Mouse (Mus musculus): Measurements from ENCODE around the gene Rho. TPM values are rescaled to one million over a fixed set of nuclear protein-coding genes. Genes with fewer than 3 reads are reported as not detected.

Rho gene
- polyA plus RNA-seq, 1 experiment from 2014 or later = not detected

DNA sequence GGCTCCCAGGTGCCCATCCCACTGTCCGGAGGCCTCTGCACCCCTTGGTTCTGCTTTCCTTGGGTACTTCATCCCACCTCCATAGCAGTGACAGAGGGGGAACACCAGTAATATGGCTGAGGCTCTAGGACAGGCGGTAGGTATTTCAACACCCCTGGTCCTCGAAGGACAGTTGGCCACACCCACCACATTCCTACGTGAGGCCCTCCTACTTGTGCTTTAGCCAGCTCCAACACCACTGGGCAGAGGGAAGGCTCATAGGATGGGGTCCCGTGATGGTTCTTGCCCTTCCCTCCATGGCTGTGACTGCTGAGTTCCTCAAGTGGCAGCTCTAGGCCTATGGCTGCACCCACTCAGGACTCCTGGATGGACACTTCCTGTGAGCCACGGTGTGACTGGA, 6.7 kb upstream of the Rho start:
- DNase-seq (ENCODE audit: low spot score, missing footprints) = no peak
- whole genome bisulfite sequencing = 53% methylated on average over 6 of the region's 6 CpGs
- Histone ChIP-seq H3K36me3 (ENCODE audit: control insufficient read depth, insufficient read depth, low read length) (no peaks in the 10 kb centered on the region), H3K4me2 (no peak overlapping the region), H3K4me1 (ENCODE audit: control insufficient read depth, insufficient read depth, low read length) (no peaks in the 10 kb centered on the region), H3K27me3 (ENCODE audit: control insufficient read depth, insufficient read depth, low read length) (no peaks in the 10 kb centered on the region), H3K27ac (ENCODE audit: low read depth, low read length) (no peak overlapping the region), H3K9ac (ENCODE audit: low read length) (no peak overlapping the region), H3K9me3 (ENCODE audit: control insufficient read depth, low read length) (no peaks in the 10 kb centered on the region), H3K4me3 (ENCODE audit: low read depth, low read length) (no peak overlapping the region)
- ATAC-seq (ENCODE audit: low FRiP score) = no peak

DNA sequence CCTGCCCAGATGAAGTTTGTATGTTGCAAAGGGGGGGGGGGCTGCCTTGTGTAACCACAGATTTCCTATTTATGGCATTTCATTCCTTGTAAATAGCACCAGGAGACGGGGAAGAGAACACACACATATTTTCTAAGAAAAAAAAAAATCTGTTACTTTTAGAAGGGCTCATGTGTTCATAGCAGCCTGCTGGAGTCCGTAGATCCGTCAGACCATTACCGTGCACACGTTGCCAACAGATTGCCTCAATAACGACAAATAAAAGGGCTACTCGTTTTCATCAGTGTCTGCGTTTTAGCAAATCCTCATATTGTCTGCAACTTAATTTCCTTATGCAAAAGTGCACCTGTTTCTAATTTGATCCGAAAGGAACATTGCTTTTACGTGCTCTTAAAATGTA, 5.1 kb upstream of the Rho start:
- H3K4me1 ChIP-seq (ENCODE audit: control insufficient read depth, insufficient read depth, low read length) = no peaks in the 10 kb centered on the region

DNA sequence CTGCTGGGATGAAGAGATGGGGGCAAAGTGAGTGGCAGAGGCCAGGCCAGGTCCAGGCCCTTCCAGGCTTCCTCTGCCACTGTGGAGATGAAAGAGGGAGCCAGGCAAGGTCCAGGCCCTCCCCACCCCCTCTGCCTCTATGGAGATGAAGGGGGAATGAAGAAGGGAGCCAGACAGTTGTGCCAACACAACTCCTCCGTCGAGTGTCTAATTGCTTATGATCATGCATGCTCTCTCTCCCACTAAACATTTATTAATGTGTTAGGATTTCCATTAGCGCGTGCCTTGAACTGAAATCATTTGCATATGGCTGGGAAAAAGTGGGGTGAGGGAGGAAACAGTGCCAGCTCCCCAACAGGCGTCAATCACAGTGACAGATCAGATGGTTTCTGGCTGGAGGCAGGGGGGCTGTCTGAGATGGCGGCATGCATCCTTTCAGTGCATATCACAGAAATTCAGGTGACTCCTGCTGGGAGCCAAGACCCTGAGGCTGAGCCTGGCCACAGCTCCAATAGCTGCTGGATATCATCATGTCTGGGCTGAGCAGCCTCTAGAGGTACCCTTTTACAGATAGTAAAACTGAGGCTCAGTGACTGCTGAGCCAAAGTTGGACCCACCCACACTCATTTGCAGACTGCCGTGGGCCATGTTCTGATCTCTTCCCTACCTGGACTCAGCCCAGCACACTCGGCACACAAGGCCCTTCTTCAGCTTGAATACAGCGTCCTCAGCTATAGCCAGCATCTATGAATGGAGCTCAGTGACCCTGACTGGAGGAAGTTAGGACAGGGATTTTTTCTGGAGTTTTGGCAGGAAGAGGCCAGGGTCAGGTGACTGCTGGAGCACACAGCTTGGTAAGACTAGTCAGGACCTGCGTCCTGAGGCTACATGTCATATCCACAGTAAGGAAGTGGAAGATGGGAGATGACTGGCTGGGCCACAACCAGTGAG, 4.0 kb upstream of the Rho start:
- no peaks in the 10 kb centered on the region for H3K4me1 ChIP-seq (ENCODE audit: control insufficient read depth, insufficient read depth, low read length)
- 81% methylated on average over 10 of the region's 10 CpGs for whole genome bisulfite sequencing
- no peaks in the 10 kb centered on the region for H3K9me3 ChIP-seq (ENCODE audit: control insufficient read depth, low read length)
- ATAC-seq (ENCODE audit: low FRiP score) = no peak
- H3K4me2 ChIP-seq = no peak overlapping the region
- H3K36me3 ChIP-seq (ENCODE audit: control insufficient read depth, insufficient read depth, low read length) = no peaks in the 10 kb centered on the region
- no peak for DNase-seq (ENCODE audit: low spot score, missing footprints)
- H3K4me3 ChIP-seq (ENCODE audit: low read depth, low read length) = no peak overlapping the region
- no peaks in the 10 kb centered on the region for H3K27me3 ChIP-seq (ENCODE audit: control insufficient read depth, insufficient read depth, low read length)
- H3K9ac ChIP-seq (ENCODE audit: low read length) = no peak overlapping the region
- no peak overlapping the region for H3K27ac ChIP-seq (ENCODE audit: low read depth, low read length)

More for the DNA sequence above, 5.1 kb upstream of the Rho start:
- no peak overlapping the region for H3K4me3 ChIP-seq (ENCODE audit: low read depth, low read length)
- H3K27ac ChIP-seq (ENCODE audit: low read depth, low read length) = no peak overlapping the region
- 89% methylated on average over 10 of the region's 10 CpGs for WGBS
- no peak overlapping the region for H3K4me2 ChIP-seq
- no peak overlapping the region for H3K9ac ChIP-seq (ENCODE audit: low read length)
- H3K36me3 ChIP-seq (ENCODE audit: control insufficient read depth, insufficient read depth, low read length) = no peaks in the 10 kb centered on the region
- no peaks in the 10 kb centered on the region for H3K9me3 ChIP-seq (ENCODE audit: control insufficient read depth, low read length)
- ATAC-seq (ENCODE audit: low FRiP score) (no peak), DNase-seq (ENCODE audit: low spot score, missing footprints) (no peak)
- no peaks in the 10 kb centered on the region for H3K27me3 ChIP-seq (ENCODE audit: control insufficient read depth, insufficient read depth, low read length)

DNA sequence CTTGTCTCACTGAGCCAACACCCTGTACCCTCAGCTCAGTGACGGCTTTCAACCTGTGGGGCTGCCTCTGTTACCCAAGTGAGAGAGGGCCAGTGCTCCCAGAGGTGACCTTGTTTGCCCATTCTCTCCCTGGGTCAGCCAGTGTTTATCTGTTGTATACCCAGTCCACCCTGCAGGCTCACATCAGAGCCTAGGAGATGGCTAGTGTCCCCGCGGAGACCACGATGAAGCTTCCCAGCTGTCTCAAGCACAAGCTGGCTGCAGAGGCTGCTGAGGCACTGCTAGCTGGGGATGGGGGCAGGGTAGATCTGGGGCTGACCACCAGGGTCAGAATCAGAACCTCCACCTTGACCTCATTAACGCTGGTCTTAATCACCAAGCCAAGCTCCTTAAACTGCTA, 1.5 kb upstream of the Rho start:
- DNase-seq (ENCODE audit: low spot score, missing footprints) (no peak), ATAC-seq (ENCODE audit: low FRiP score) (no peak)
- no peak overlapping the region for H3K27ac ChIP-seq (ENCODE audit: low read depth, low read length)
- H3K36me3 ChIP-seq (ENCODE audit: control insufficient read depth, insufficient read depth, low read length) = no peaks in the 10 kb centered on the region
- no peak overlapping the region for H3K4me3 ChIP-seq (ENCODE audit: low read depth, low read length)
- H3K9me3 ChIP-seq (ENCODE audit: control insufficient read depth, low read length) = no peaks in the 10 kb centered on the region
- H3K9ac ChIP-seq (ENCODE audit: low read length) = no peak overlapping the region
- no peak overlapping the region for H3K4me2 ChIP-seq
- no peaks in the 10 kb centered on the region for H3K27me3 ChIP-seq (ENCODE audit: control insufficient read depth, insufficient read depth, low read length)
- 70% methylated on average over 5 of the region's 5 CpGs for WGBS
- H3K4me1 ChIP-seq (ENCODE audit: control insufficient read depth, insufficient read depth, low read length) = no peaks in the 10 kb centered on the region

DNA sequence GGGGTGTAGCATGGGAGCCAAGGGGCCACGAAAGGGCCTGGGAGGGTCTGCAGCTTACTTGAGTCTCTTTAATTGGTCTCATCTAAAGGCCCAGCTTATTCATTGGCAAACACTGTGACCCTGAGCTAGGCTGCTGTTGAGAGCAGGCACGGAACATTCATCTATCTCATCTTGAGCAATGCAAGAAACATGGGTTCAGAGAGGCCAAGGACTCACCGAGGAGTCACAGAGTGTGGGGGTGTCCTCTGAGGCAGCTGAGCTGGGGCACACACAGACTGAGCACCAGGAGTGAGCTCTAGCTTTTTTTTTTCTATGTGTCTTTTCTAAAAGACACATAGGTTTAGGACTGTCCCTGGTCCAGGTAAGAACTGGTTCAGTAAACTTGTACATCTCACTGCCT, 843 bp downstream of the Rho start:
- Histone ChIP-seq H3K4me2 (no peak overlapping the region), H3K4me3 (ENCODE audit: low read depth, low read length) (no peak overlapping the region), H3K9me3 (ENCODE audit: control insufficient read depth, low read length) (no peaks in the 10 kb centered on the region), H3K27me3 (ENCODE audit: control insufficient read depth, insufficient read depth, low read length) (no peaks in the 10 kb centered on the region), H3K4me1 (ENCODE audit: control insufficient read depth, insufficient read depth, low read length) (no peaks in the 10 kb centered on the region), H3K9ac (ENCODE audit: low read length) (no peak overlapping the region), H3K36me3 (ENCODE audit: control insufficient read depth, insufficient read depth, low read length) (no peaks in the 10 kb centered on the region), H3K27ac (ENCODE audit: low read depth, low read length) (no peak overlapping the region)
- ATAC-seq (ENCODE audit: low FRiP score) (no peak), DNase-seq (ENCODE audit: low spot score, missing footprints) (no peak)
- 83% methylated on average over 3 of the region's 3 CpGs for WGBS

DNA sequence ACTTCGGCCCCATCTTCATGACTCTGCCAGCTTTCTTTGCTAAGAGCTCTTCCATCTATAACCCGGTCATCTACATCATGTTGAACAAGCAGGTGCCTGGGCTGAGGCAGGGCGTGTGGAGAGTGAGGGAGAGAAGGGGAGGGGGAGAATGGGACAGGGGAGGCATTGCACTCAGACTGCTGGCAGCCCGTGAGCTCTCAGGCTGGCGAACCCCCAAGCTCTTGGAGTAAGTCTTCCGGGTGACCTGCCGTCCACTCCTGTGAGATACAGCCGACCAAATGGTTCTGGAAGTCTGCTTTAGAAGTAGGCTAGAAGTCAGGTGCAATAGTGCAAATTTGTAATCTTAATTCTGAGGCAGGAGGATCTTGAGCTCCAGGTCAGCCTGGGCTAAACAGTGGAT, 4.0 kb downstream of the Rho start:
- Histone ChIP-seq H3K9me3 (ENCODE audit: control insufficient read depth, low read length) (no peaks in the 10 kb centered on the region; the same call in 1 of the 2 replicates), H3K4me3 (ENCODE audit: low read depth, low read length) (no peak overlapping the region), H3K9ac (ENCODE audit: low read length) (no peak overlapping the region), H3K27me3 (ENCODE audit: control insufficient read depth, insufficient read depth, low read length) (no peaks in the 10 kb centered on the region), H3K4me1 (ENCODE audit: control insufficient read depth, insufficient read depth, low read length) (no peaks in the 10 kb centered on the region), H3K27ac (ENCODE audit: low read depth, low read length) (no peak overlapping the region), H3K36me3 (ENCODE audit: control insufficient read depth, insufficient read depth, low read length) (no peaks in the 10 kb centered on the region), H3K4me2 (no peak overlapping the region)
- no peak for DNase-seq (ENCODE audit: low spot score, missing footprints)
- no peak for ATAC-seq (ENCODE audit: low FRiP score)
- WGBS = 90% methylated on average over 8 of the region's 8 CpGs

DNA sequence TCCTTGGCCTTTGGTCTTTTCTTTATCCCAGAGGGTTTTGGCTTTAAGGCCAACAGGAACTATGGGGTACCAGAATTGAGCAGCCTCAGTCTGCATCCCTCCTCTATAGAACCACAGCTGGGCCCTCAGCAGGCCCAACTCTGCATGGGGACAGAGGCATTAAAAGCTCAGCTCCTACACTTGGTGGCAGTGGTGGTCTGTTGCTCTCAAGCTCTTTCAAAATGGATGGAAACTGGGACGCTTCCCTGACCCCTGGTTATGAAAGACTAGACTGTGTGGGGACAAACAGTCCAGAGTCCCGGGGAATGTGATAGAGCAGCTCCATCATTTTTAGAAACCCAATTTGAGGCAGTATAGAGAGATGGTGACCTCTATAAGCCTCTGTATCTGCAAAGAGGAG, 6.5 kb downstream of the Rho start:
- DNase-seq (ENCODE audit: low spot score, missing footprints) = no peak
- Histone ChIP-seq H3K4me3 (ENCODE audit: low read depth, low read length) (no peak overlapping the region), H3K36me3 (ENCODE audit: control insufficient read depth, insufficient read depth, low read length) (no peaks in the 10 kb centered on the region), H3K4me1 (ENCODE audit: control insufficient read depth, insufficient read depth, low read length) (peaks cover 5% of the 10 kb centered on the region; the same call in 1 of the 2 replicates), H3K4me2 (no peak overlapping the region), H3K9ac (ENCODE audit: low read length) (no peak overlapping the region), H3K27me3 (ENCODE audit: control insufficient read depth, insufficient read depth, low read length) (no peaks in the 10 kb centered on the region), H3K27ac (ENCODE audit: low read depth, low read length) (no peak overlapping the region), H3K9me3 (ENCODE audit: control insufficient read depth, low read length) (no peaks in the 10 kb centered on the region; the same call in 1 of the 2 replicates)
- 86% methylated on average over 2 of the region's 2 CpGs for WGBS
- no peak for ATAC-seq (ENCODE audit: low FRiP score)

DNA sequence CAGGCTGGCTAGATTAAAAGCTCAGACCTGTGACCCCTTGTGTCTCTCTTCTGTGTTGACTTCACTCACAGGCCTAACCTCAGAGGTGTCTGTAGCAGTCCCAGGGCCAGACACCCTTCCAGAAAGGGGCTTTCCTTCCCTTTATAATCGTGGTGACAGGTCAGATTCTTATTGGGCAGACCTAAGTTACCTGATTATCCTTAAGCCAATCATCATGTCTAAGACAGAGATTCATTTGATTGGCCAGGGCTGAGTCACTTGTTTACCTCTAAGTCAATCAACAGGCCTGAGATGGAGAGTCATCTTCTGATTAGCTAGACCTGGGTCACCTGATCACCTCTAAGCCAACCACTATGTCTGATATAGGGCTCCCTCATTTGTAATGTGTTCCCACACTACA, 7.2 kb downstream of the Rho start:
- H3K4me2 ChIP-seq = no peak overlapping the region
- H3K36me3 ChIP-seq (ENCODE audit: control insufficient read depth, insufficient read depth, low read length) = no peaks in the 10 kb centered on the region
- H3K4me1 ChIP-seq (ENCODE audit: control insufficient read depth, insufficient read depth, low read length) = peaks cover 5% of the 10 kb centered on the region; the same call in 1 of the 2 replicates
- ATAC-seq (ENCODE audit: low FRiP score) = no peak
- H3K9ac ChIP-seq (ENCODE audit: low read length) = no peak overlapping the region
- H3K4me3 ChIP-seq (ENCODE audit: low read depth, low read length) = no peak overlapping the region
- no peak for DNase-seq (ENCODE audit: low spot score, missing footprints)
- no peak overlapping the region for H3K27ac ChIP-seq (ENCODE audit: low read depth, low read length)
- WGBS = 79% methylated on average over 1 of the region's 1 CpGs
- no peaks in the 10 kb centered on the region for H3K27me3 ChIP-seq (ENCODE audit: control insufficient read depth, insufficient read depth, low read length)
- no peaks in the 10 kb centered on the region; the same call in 1 of the 2 replicates for H3K9me3 ChIP-seq (ENCODE audit: control insufficient read depth, low read length)

DNA sequence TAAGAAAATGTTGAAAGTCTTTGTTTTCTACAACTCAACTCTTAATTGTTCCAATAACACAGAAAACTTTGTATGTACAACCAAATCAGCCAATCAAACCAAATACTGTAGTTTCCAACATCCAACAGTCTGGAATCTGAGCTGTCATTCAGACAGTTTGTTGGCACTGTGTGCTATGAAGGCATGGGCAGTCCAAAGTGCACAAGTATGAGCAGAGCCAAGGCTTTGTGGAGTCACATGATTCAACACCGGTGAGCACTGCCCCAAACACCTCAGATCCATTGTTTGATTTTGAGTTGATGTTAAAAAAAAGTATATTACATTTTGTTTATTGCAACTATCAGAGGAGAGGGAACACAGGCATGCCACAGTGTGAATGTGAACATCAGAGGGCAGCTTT, 9.1 kb downstream of the Rho start:
- Histone ChIP-seq H3K4me3 (ENCODE audit: low read depth, low read length) (no peak overlapping the region), H3K4me1 (ENCODE audit: control insufficient read depth, insufficient read depth, low read length) (peaks cover 5% of the 10 kb centered on the region; the same call in 1 of the 2 replicates), H3K36me3 (ENCODE audit: control insufficient read depth, insufficient read depth, low read length) (no peaks in the 10 kb centered on the region), H3K27me3 (ENCODE audit: control insufficient read depth, insufficient read depth, low read length) (no peaks in the 10 kb centered on the region), H3K4me2 (no peak overlapping the region), H3K9ac (ENCODE audit: low read length) (no peak overlapping the region), H3K9me3 (ENCODE audit: control insufficient read depth, low read length) (no peaks in the 10 kb centered on the region; the same call in 1 of the 2 replicates), H3K27ac (ENCODE audit: low read depth, low read length) (no peak overlapping the region)
- ATAC-seq (ENCODE audit: low FRiP score) (no peak), DNase-seq (ENCODE audit: low spot score, missing footprints) (no peak)
- 84% methylated on average over 1 of the region's 1 CpGs for WGBS
